Comparison of ENCODE assay signal across 9 mouse cellular contexts in genomic region chr2:68873653-68874441, GRCm38 (mm10). TPM values are rescaled to one million over a fixed set of nuclear protein-coding genes. Genes with fewer than 3 reads are reported as not detected.
DNase-seq lines count a peak whose midpoint lies in the region; ATAC-seq lines count a peak whose summit lies in the region.
"Had no signal": no experiment of that assay in that cellular context is flagged by ENCODE, and none has a peak within 500 bp of the region (broad histone marks: within the 10 kb centered on the region; RNA-seq: fewer than 3 reads in every experiment).

No protein-coding gene starts in this region.

- 47% methylated on average over 15 of the region's 15 CpGs for WGBS in heart, embryonic 10.5 days

- no peaks in the 10 kb centered on the region for H3K27me3 ChIP-seq in heart, embryonic 10.5 days (ENCODE audit: insufficient read depth, poor library complexity, severe bottlenecking)
- H3K27me3 ChIP-seq: embryonic facial prominence, embryonic 13.5 days had no signal

- H3K4me3 ChIP-seq in heart, embryonic 10.5 days, result peak overlapping the region; percentile 22; the same call in 1 of the 2 replicates
- H3K4me3 ChIP-seq: embryonic facial prominence, embryonic 13.5 days had no signal

- peaks cover 3% of the 10 kb centered on the region; the same call in 1 of the 2 replicates for H3K36me3 ChIP-seq in heart, embryonic 10.5 days
- H3K36me3 ChIP-seq: embryonic facial prominence, embryonic 13.5 days had no signal

- H3K27ac ChIP-seq in heart, embryonic 10.5 days, result peak overlapping the region; percentile 72
- H3K27ac ChIP-seq: embryonic facial prominence, embryonic 13.5 days had no signal

- peak; percentile 81 for DNase-seq in heart, embryonic 10.5 days (ENCODE audit: low spot score)
- no peak for DNase-seq in heart, adult 8-10 months (ENCODE audit: low spot score)
- DNase-seq in right cerebral cortex, adult 18-20 months, result peak; percentile 47
- DNase-seq in right cerebral cortex, postnatal 14 days, result no peak
- DNase-seq in skeletal muscle tissue, adult 2 months (ENCODE audit: low read depth, low spot score), result peak; percentile 25
- no peak for DNase-seq in gastrocnemius, postnatal 10 days
- DNase-seq in cerebellum, postnatal 14 days, result no peak

- H3K4me1 ChIP-seq in heart, embryonic 10.5 days, result peaks cover 48% of the 10 kb centered on the region

- ATAC-seq in hematopoietic stem cell, adult 5-6 weeks (replicated peaks in 1 of 2; ENCODE audit: insufficient read depth in 1 of 2, low FRiP score in 2 of 2, low TSS enrichment in 1 of 2, low read depth in 1 of 2, poor library complexity in 2 of 2, severe bottlenecking in 2 of 2), result peak; percentile 1 to 25; a peak in 2 of 4 replicates

- no peaks in the 10 kb centered on the region for H3K9me3 ChIP-seq in heart, embryonic 10.5 days
- H3K9me3 ChIP-seq: embryonic facial prominence, embryonic 13.5 days had no signal

RNA-seq across cellular contexts. Expression of gene Cers6, which starts 12.6 kb away (rescaled TPM):
- 23.5 and 28.8 TPM in 2 replicates for polyA plus RNA-seq in heart, embryonic 10.5 days (2016; fragmentation: Nextera tagmentation; extraction: Ambion mirVana)
- total RNA-seq in heart, adult 8-10 months (2022), result 10 to 100 TPM in 1 of 4 experiments, 1 to 10 TPM in 3; 4.4 to 11.7 (median 7.1) TPM
- total RNA-seq in hematopoietic stem cell, adult 5-6 weeks (2017), result 8.7 and 16.6 TPM in 2 replicates
- total RNA-seq in gastrocnemius, postnatal 10 days (2021), result 1 to 10 TPM; 5.2 to 6.3 TPM

Comparison
In these comparisons a context has a peak if more than half of its experiments do, and no peak if none do; other contexts are left out.
1. DNase-seq: peak in heart, embryonic 10.5 days (single experiment), right cerebral cortex, adult 18-20 months (single experiment) and skeletal muscle tissue, adult 2 months (single experiment); none in heart, adult 8-10 months (single experiment), right cerebral cortex, postnatal 14 days (single experiment), gastrocnemius, postnatal 10 days (single experiment) and cerebellum, postnatal 14 days (0 of 2).